Mouse (Mus musculus) NIH3T3 (cell line): ENCODE measurements around the gene Nt5c3b.

ENCODE experiments used
- DNase-seq: peaks from one replicate; pipeline ENCODE4 v3.0.0-alpha.2; 2012; ENCODE audit warnings: low read depth

The Nt5c3b gene

GRCm38 (mm10) chr11:100399727-100400538 is 41.7 kb downstream of the Nt5c3b start:
- DNase-seq: no peak

GRCm38 (mm10) chr11:100399320-100399719 is 42.3 kb downstream of the Nt5c3b start:
- no peak for DNase-seq

GRCm38 (mm10) chr11:100398517-100398916 is 43.1 kb downstream of the Nt5c3b start:
- no peak for DNase-seq

- peak; percentile 100 for DNase-seq
Measured at GRCm38 (mm10) chr11:100397600-100398389, 43.8 kb downstream of the Nt5c3b start, which contains the start of gene Jup. TSS of gene Jup (minus strand) at chr11:100397763.

- peak; percentile 19 for DNase-seq
Measured at GRCm38 (mm10) chr11:100396886-100397599, 44.6 kb downstream of the Nt5c3b start.

- DNase-seq: peak; percentile 24
Measured at GRCm38 (mm10) chr11:100395861-100396631, 45.6 kb downstream of the Nt5c3b start.

- no peak for DNase-seq
Measured at GRCm38 (mm10) chr11:100395200-100395599, 46.4 kb downstream of the Nt5c3b start.

- DNase-seq: no peak
Measured at GRCm38 (mm10) chr11:100394353-100395074, 47.1 kb downstream of the Nt5c3b start.

- peak; percentile 62 for DNase-seq
Measured at GRCm38 (mm10) chr11:100393733-100394132, 47.9 kb downstream of the Nt5c3b start.

GRCm38 (mm10) chr11:100392958-100393357 is 48.6 kb downstream of the Nt5c3b start:
- no peak for DNase-seq

GRCm38 (mm10) chr11:100391884-100392345 is 49.7 kb downstream of the Nt5c3b start:
- no peak for DNase-seq

- peak; percentile 24 for DNase-seq
Measured at GRCm38 (mm10) chr11:100391081-100391883, 50.3 kb downstream of the Nt5c3b start.

GRCm38 (mm10) chr11:100389931-100390445 is 51.6 kb downstream of the Nt5c3b start:
- DNase-seq: no peak

GRCm38 (mm10) chr11:100388588-100388987 is 53.0 kb downstream of the Nt5c3b start:
- DNase-seq: no peak

GRCm38 (mm10) chr11:100387589-100388375 is 53.8 kb downstream of the Nt5c3b start:
- peak; percentile 80 for DNase-seq

GRCm38 (mm10) chr11:100387111-100387510 is 54.5 kb downstream of the Nt5c3b start:
- no peak for DNase-seq

- no peak for DNase-seq
Measured at GRCm38 (mm10) chr11:100386586-100386985, 55.0 kb downstream of the Nt5c3b start.

- no peak for DNase-seq
Measured at GRCm38 (mm10) chr11:100385016-100385415, 56.6 kb downstream of the Nt5c3b start.

- DNase-seq: no peak
Measured at GRCm38 (mm10) chr11:100382682-100383081, 58.9 kb downstream of the Nt5c3b start.
